Mouse (Mus musculus): ENCODE data around the gene Olfr1419.
"Not testable (repeated sequence)": the region's sequence is repeated elsewhere in the genome, so short reads cannot be mapped to it uniquely, and the experiment has no call there.

The Olfr1419 gene

GRCm38 (mm10) chr19:11875006-11875405 is at the start of gene Olfr1419:
Olfr1419 (minus strand) TSS chr19:11875106.
- no peak for DNase-seq (ENCODE audit: low read depth, low spot score)

GRCm38 (mm10) chr19:11922515-11922914 is 47.6 kb upstream of the Olfr1419 start:
- DNase-seq (ENCODE audit: low read depth, low spot score), result not testable (repeated sequence)

DNA sequence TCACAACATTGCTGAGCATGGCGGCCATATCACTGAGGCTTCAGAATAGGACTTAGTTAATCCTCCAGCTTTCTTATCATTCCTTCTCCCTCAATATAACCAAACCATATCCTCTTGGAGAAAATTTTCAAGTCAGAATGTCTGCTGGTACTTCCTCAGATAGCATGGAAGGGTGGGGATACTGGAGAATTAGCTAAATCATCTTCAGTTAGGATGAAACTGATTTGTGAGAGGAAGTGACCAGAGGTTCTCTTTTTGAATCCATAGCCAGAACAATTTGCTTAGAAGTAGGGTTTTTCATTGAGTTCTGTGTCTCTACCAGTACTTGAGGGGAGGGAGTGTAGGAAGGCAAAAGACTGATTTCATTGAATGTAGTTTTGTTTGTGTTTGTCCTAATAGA is 47.2 kb upstream of the Olfr1419 start:
- no peak for DNase-seq (ENCODE audit: low read depth, low spot score)

- peak; percentile 55 for DNase-seq (ENCODE audit: low read depth, low spot score)
Observed at GRCm38 (mm10) chr19:11915804-11916203, 40.9 kb upstream of the Olfr1419 start.

DNA sequence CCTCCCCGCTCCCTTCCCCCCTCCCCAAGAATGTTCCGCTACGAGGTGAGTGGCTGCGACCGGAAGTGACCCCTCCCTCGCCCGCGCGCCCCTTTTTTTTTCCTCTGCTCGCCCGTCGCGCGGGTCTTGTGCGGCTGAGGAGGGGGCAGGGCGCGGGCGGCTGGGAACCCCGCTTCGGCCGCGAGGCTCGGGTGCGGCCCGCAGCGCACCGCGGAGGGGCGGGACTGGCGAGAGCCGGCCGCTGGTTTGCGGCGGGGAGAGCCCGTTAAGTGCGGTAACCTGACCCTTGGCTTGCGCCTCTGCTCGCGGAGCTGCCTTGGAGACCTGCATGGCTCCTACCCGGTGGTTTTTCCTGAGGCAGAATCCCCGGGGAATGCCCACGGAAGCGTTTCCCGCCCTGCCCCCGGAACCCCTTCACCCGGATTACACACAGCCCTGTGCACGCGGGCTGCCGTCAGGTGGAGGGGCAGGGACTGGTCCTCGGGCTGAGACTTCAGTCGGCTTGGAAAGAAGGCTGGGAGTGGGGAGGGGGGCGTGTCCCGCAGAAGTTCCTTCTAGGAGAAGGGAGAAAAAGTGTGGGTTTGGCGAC is 37.7 kb upstream of the Olfr1419 start:
- peak; percentile 2 for DNase-seq (ENCODE audit: low read depth, low spot score)

DNA sequence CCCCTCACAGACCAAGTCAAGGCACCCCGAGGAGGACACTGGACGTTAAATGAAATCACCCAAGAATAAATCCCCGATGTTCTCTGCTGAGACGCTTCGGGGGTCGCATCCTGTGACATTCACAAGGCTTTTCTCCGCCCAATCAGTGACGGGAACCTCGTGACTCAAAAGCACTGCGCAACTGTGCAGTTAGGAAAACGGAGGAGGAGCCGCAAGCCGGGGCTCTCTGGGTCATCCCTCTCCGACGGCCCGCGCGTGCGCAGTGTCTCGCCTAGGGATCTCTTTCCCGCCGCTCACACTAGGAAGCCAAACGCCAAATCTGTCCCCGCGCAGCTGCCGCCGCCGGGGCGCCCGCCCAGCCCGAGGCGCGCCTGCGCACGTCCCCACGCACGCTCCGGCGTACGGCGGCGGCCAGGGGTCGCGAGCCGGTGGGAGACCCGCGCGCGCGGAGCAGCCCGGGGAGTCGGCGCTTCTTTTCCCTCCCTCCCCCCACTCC is 37.2 kb upstream of the Olfr1419 start, which contains the start of gene Patl1:
Patl1 (plus strand) TSS at position 363 of the 496 bp plus-strand sequence.
- DNase-seq (ENCODE audit: low read depth, low spot score), result peak; percentile 96

DNA sequence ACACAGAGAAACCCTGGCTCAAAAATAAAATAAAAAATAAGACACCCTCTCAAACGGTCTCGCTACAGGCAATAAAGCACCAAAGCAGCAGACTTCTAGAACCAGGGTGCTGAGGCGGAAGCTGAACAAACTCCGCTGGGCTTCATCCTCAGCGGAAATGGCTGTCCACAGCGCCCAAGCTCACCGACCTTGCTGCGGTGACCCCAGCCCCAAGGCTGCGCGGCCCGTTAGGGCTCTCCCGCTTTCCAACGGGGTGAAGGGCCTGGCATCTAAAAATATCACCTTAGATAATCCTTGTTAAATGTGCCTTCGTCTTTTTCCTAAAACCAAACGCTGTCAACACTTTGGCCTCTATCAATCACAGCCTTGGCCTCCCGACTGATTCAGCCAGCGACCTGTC is 36.7 kb upstream of the Olfr1419 start:
- DNase-seq (ENCODE audit: low read depth, low spot score), result no peak

GRCm38 (mm10) chr19:11911021-11911420 is 36.1 kb upstream of the Olfr1419 start:
- no peak for DNase-seq (ENCODE audit: low read depth, low spot score)

DNA sequence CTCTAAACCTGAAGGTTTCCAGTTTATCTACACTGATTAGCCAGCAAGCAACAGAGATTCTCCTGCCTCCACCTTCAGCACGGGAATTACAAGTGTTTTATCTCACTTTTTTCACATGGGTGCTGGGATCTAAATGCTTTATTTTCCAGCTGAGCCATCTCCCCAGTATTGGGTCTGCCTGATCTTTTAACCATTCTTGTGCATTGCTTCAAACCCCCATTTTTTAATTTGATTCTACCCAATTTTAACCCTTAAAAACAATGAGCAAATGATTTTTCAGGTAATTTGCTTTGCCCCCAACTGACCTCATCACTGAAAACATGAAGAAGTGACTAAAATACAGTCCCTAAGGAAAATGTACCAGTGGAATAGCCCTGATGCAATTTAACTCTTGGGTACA is 11.4 kb upstream of the Olfr1419 start, which contains the start of gene Olfr1420:
Olfr1420 (plus strand) TSS at position 301 of the 400 bp plus-strand sequence.
- DNase-seq (ENCODE audit: low read depth, low spot score), result no peak

- DNase-seq (ENCODE audit: low read depth, low spot score), result not testable (repeated sequence)
Observed at GRCm38 (mm10) chr19:11878404-11878803, 3.5 kb upstream of the Olfr1419 start.

DNA sequence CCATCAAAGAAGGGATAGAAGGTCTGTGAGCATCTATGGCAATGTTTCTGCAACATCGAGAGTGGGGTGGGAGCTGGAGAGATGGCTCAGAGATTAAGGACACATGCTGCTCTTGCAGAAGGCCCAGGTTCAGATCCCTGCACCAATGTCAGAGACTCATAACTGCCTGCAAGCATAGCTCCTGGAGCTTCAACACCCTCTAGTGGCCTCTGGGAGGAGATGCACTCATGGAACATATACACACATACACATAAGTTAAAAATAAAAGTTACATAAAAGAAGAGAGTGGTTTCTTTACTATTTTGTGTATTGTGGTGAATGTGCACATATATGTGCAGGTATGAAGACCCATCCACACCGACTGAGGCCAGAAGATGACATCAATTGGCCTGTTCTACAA is 7.1 kb downstream of the Olfr1419 start:
- DNase-seq (ENCODE audit: low read depth, low spot score), result no peak

- no peak for DNase-seq (ENCODE audit: low read depth, low spot score)
Observed at GRCm38 (mm10) chr19:11860966-11861365, 13.9 kb downstream of the Olfr1419 start, which contains the start of gene Olfr1418. Olfr1418 (minus strand) TSS chr19:11861066.

GRCm38 (mm10) chr19:11856506-11856905 is 18.4 kb downstream of the Olfr1419 start:
- no peak for DNase-seq (ENCODE audit: low read depth, low spot score)

DNA sequence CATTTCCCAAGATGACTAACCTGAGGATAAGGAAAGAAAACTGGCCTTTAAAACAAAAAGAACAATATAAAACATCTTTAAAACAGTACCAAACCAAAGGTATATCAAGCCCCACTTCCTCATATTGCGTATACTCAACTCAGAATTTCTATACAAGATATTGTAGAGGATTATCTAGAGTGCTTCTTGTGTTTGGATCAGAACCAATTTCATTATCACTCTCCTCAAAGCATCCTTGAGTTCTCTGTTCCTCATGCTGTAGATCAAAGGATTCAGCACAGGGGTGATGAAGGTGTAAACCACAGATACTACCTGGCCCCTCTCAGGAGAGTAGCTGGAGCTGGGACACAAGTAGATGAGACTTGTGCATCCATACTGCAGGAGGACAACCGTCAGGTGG is 20.1 kb downstream of the Olfr1419 start:
- no peak for DNase-seq (ENCODE audit: low read depth, low spot score)

DNA sequence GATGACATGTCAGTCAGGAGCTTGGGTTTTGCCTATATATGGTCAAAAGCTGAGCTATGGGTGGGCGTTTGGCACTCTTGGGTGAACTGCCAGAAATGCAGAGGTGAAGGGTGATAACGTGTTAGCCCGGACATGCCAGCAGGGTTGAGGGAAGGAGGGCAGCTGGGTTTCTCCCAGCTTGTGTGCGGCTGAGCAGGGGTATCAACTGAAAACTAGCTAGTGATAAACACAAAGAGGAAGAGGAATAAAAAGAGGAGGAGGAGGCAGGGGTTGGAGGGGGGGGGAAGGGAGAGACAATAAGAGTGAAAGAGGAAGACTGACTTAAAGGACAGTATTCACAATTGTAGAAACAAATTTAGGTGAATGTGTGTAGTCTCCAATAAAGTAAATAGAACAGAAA is 22.3 kb downstream of the Olfr1419 start:
- no peak for DNase-seq (ENCODE audit: low read depth, low spot score)

DNA sequence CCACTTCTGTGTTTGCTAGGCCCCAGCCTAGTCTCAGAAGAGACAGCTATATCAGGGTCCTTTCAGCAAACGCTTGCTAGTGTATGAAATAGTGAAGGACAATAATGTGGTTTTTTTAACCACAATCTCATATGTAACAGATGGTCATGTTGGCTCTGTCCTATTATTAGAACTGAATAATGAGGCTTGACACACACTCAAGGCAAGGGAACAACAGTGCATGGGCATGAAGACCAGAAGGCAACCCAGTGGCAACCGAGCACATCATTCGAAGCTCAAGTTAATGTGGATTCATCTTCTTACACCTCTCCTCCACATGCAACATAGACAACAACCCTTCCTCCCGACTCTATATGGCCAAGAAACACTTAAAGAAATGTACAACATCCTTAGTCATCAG is 28.6 kb downstream of the Olfr1419 start:
- no peak for DNase-seq (ENCODE audit: low read depth, low spot score)

- no peak for DNase-seq (ENCODE audit: low read depth, low spot score)
Observed at GRCm38 (mm10) chr19:11839119-11839518, 35.8 kb downstream of the Olfr1419 start, which contains the start of gene Olfr1417. Olfr1417 (minus strand) TSS chr19:11839219.

- DNase-seq (ENCODE audit: low read depth, low spot score), result no peak
Observed at GRCm38 (mm10) chr19:11823346-11824065, 51.4 kb downstream of the Olfr1419 start.

- DNase-seq (ENCODE audit: low read depth, low spot score), result no peak
Observed at GRCm38 (mm10) chr19:11820211-11820610, 54.7 kb downstream of the Olfr1419 start.

GRCm38 (mm10) chr19:11819800-11820199 is 55.1 kb downstream of the Olfr1419 start:
- DNase-seq (ENCODE audit: low read depth, low spot score), result no peak

- no peak for DNase-seq (ENCODE audit: low read depth, low spot score)
Observed at GRCm38 (mm10) chr19:11819143-11819700, 55.7 kb downstream of the Olfr1419 start, which contains the start of gene Stx3. Stx3 (minus strand) TSS chr19:11819403.

Data from brain, embryonic 18.5 days (tissue).